Mouse (Mus musculus): Measurements from ENCODE around the gene Gm26602. TPM values are rescaled to one million over a fixed set of nuclear protein-coding genes. Genes with fewer than 3 reads are reported as not detected.

Gm26602 gene
- total RNA-seq (2021), result not detected

- intact Hi-C loops (cut with DNase I), result no loop called here
- DNase-seq (ENCODE audit: low spot score in 2 of 2), result no peak
Measured at GRCm38 (mm10) chr10:79910556-79910955, at the start of gene Gm26602. Gm26602 (plus strand) TSS chr10:79910856.

- intact Hi-C loops (cut with DNase I), result no loop called here
- no peak for DNase-seq (ENCODE audit: low spot score in 2 of 2)
Measured at GRCm38 (mm10) chr10:79861230-79862048, 49.2 kb upstream of the Gm26602 start.

GRCm38 (mm10) chr10:79862049-79862788 lies 48.4 kb upstream of the Gm26602 start:
- DNase-seq (ENCODE audit: low spot score in 2 of 2), result no peak
- intact Hi-C loops (cut with DNase I), result no loop called here

- intact Hi-C loops (cut with DNase I), result no loop called here
- no peak for DNase-seq (ENCODE audit: low spot score in 2 of 2)
Measured at GRCm38 (mm10) chr10:79862925-79863324, 47.7 kb upstream of the Gm26602 start.

- intact Hi-C loops (cut with DNase I), result no loop called here
- no peak for DNase-seq (ENCODE audit: low spot score in 2 of 2)
Measured at GRCm38 (mm10) chr10:79864351-79865188, 46.1 kb upstream of the Gm26602 start.

GRCm38 (mm10) chr10:79865189-79865601 lies 45.5 kb upstream of the Gm26602 start:
- intact Hi-C loops (cut with DNase I), result no loop called here
- DNase-seq (ENCODE audit: low spot score in 2 of 2), result no peak

GRCm38 (mm10) chr10:79865801-79866295 lies 44.8 kb upstream of the Gm26602 start:
- no peak for DNase-seq (ENCODE audit: low spot score in 2 of 2)
- intact Hi-C loops (cut with DNase I), result no loop called here

GRCm38 (mm10) chr10:79866601-79867000 lies 44.1 kb upstream of the Gm26602 start:
- intact Hi-C loops (cut with DNase I), result no loop called here
- no peak for DNase-seq (ENCODE audit: low spot score in 2 of 2)

GRCm38 (mm10) chr10:79871845-79872244 lies 38.8 kb upstream of the Gm26602 start:
- peak in 1 of 2 experiments; percentile 64 for DNase-seq (ENCODE audit: low spot score in 2 of 2)

GRCm38 (mm10) chr10:79872862-79873261 lies 37.8 kb upstream of the Gm26602 start:
- intact Hi-C loops (cut with DNase I), result no loop called here
- DNase-seq (ENCODE audit: low spot score in 2 of 2), result no peak

More at GRCm38 (mm10) chr10:79871845-79872244, 38.8 kb upstream of the Gm26602 start:
- intact Hi-C loops (cut with DNase I), result no loop called here

- intact Hi-C loops (cut with DNase I), result no loop called here
- DNase-seq (ENCODE audit: low spot score in 2 of 2), result no peak
Measured at GRCm38 (mm10) chr10:79873313-79873712, 37.3 kb upstream of the Gm26602 start.

GRCm38 (mm10) chr10:79873715-79874289 lies 36.9 kb upstream of the Gm26602 start:
- intact Hi-C loops (cut with DNase I), result no loop called here
- no peak for DNase-seq (ENCODE audit: low spot score in 2 of 2)

- intact Hi-C loops (cut with DNase I), result no loop called here
Measured at GRCm38 (mm10) chr10:79874290-79874862, 36.3 kb upstream of the Gm26602 start, which contains the start of the genes Prtn3 and Plppr3. Prtn3 (plus strand) TSS chr10:79874476. Plppr3 (minus strand) TSS chr10:79874634.

GRCm38 (mm10) chr10:79877174-79877573 lies 33.5 kb upstream of the Gm26602 start:
- intact Hi-C loops (cut with DNase I), result no loop called here
- DNase-seq (ENCODE audit: low spot score in 2 of 2), result no peak

More at GRCm38 (mm10) chr10:79874290-79874862, 36.3 kb upstream of the Gm26602 start, which contains the start of the genes Prtn3 and Plppr3:
- DNase-seq (ENCODE audit: low spot score in 2 of 2), result no peak

- intact Hi-C loops (cut with DNase I), result no loop called here
- no peak for DNase-seq (ENCODE audit: low spot score in 2 of 2)
Measured at GRCm38 (mm10) chr10:79877757-79878156, 32.9 kb upstream of the Gm26602 start.

GRCm38 (mm10) chr10:79879527-79879926 lies 31.1 kb upstream of the Gm26602 start:
- intact Hi-C loops (cut with DNase I), result no loop called here
- DNase-seq (ENCODE audit: low spot score in 2 of 2), result no peak

- no peak for DNase-seq (ENCODE audit: low spot score in 2 of 2)
- intact Hi-C loops (cut with DNase I), result loop anchor here (5.0 kb wide), 1 partner anchor 43 kb away; no protein-coding TSS in a partner anchor
Measured at GRCm38 (mm10) chr10:79880721-79881120, 29.9 kb upstream of the Gm26602 start.

- intact Hi-C loops (cut with DNase I), result loop anchor here (2.0 to 5.0 kb wide), 2 partner anchors 43 to 45 kb away; no protein-coding TSS in a partner anchor
Measured at GRCm38 (mm10) chr10:79881981-79882380, 28.7 kb upstream of the Gm26602 start.

More at GRCm38 (mm10) chr10:79881981-79882380, 28.7 kb upstream of the Gm26602 start:
- no peak for DNase-seq (ENCODE audit: low spot score in 2 of 2)

All from left cerebral cortex, postnatal 25 days (tissue).